Mouse (Mus musculus) gastrocnemius, postnatal 4 days (tissue): ENCODE measurements around the gene Cct5. TPM values are rescaled to one million over a fixed set of nuclear protein-coding genes. Genes with fewer than 3 reads are reported as not detected.
A peak's percentile ranks its signal among the peaks of the same experiment; 100 is the strongest.

Experiments
- DNase-seq, 2 experiments: peaks; one replicate each; pipeline ENCODE4 v3.0.0; 2021 to 2022; ENCODE audit warnings: low spot score in 2 of 2, mixed read lengths in 2 of 2
- long read RNA-seq, 2 experiments: library from polyadenylated mRNA; stranded (forward); transcript quantifications; one replicate each; pipeline ENCODE4 v2.0.0; 2021
- total RNA-seq, 2 experiments: library from RNA; stranded (reverse); gene quantifications; 2 replicates each; pipeline ENCODE4 v1.2.3; 2021

The Cct5 gene
- total RNA-seq = 100 to 1,000 TPM; 230 to 241 TPM
- long read RNA-seq, experiment 1, transcript Cct5-201 (11 exons, 1,853 nt) = major isoform, 501 of 528 reads
- long read RNA-seq, experiment 1, partial matches to known transcripts = 2 of 528 reads
- long read RNA-seq, experiment 1, other reads (novel, unspliced or antisense) = 24 of 528 reads
- long read RNA-seq, experiment 2, transcript Cct5-201 (11 exons, 1,853 nt) = major isoform, 477 of 517 reads
- long read RNA-seq, experiment 2, partial matches to known transcripts = 14 of 517 reads
- long read RNA-seq, experiment 2, other reads (novel, unspliced or antisense) = 26 of 517 reads

- DNase-seq = peak; percentile 96 to 97
Observed at GRCm38 (mm10) chr15:31601646-31602374, at the start of gene Cct5, which contains the start of gene Fam173b. Gene Cct5 (minus strand): TSS chr15:31601804. Gene Fam173b (plus strand): TSS chr15:31601852.

GRCm38 (mm10) chr15:31650821-31651220 lies 49.2 kb upstream of the Cct5 start:
- DNase-seq = no peak

GRCm38 (mm10) chr15:31649691-31650090 lies 48.1 kb upstream of the Cct5 start:
- DNase-seq = no peak

GRCm38 (mm10) chr15:31647851-31648569 lies 46.4 kb upstream of the Cct5 start:
- no peak for DNase-seq

- no peak for DNase-seq
Observed at GRCm38 (mm10) chr15:31647225-31647624, 45.6 kb upstream of the Cct5 start.

- no peak for DNase-seq
Observed at GRCm38 (mm10) chr15:31636091-31636595, 34.5 kb upstream of the Cct5 start.

DNA sequence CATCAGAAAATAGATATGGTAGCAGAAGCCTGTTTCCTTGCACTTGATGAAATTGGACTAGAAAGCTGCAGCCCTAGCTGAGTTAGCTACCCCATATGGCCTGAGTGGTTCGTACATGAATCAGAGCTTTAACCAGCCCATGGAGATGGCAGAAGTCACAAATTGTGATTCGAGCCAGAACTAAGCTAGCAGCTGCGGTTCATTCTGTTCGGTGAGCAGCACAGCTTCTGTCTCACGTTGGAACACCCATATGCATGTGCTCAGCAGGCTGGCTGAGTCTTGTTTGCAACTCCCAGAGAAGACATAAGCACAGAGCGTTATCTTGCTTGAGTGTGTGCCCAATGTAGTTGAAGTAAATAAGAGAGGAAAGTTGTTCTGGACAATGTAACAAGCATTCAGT lies 33.0 kb upstream of the Cct5 start:
- no peak for DNase-seq

DNA sequence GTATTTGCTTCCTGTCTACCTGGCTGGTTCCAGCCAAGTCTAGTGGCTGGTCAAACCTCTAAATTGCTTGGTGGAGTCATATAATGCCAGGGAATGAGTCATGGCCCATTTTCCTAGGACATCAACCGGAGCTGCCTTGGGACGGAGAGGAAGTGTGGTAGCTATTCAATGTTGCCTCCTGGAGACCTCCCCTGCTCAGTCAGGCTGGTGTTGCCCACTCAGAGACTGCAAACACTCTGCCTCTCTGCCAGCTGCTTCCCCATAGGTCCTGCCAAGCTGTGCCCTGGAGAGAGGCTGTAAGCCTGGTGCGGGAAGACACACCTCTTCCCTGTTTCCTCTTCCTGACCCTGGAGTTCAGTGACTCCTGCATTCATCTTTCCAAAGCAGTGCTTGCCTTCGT lies 30.9 kb upstream of the Cct5 start:
- DNase-seq = no peak

DNA sequence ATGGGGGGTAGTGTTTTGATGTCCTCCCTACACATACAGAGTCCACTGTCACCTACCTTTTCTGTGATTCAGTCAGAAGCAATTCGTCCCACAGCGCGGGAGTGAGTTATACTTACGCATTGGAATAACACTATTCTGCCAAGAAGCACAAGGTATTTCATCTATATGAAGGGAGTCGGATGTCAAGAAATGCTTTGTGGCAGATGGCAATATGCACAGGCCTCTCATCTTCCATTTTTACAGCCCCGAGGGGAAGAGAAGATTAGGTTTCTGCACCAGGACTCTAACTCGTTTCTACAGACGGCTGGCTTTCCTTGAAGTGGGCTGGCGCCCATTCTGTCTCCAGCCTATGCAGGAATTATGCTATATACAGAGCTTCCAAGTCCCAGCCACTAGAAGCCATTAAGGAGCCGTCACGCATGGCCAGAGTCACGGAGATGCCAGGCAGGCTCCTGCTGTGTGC lies 29.8 kb upstream of the Cct5 start:
- DNase-seq = no peak

- no peak for DNase-seq
Observed at GRCm38 (mm10) chr15:31629556-31629955, 28.0 kb upstream of the Cct5 start.

GRCm38 (mm10) chr15:31628180-31628579 lies 26.6 kb upstream of the Cct5 start:
- DNase-seq = no peak

GRCm38 (mm10) chr15:31627277-31628154 lies 25.9 kb upstream of the Cct5 start:
- no peak for DNase-seq

GRCm38 (mm10) chr15:31619521-31619920 lies 17.9 kb upstream of the Cct5 start:
- no peak for DNase-seq

- no peak for DNase-seq
Observed at GRCm38 (mm10) chr15:31617261-31617660, 15.7 kb upstream of the Cct5 start.

GRCm38 (mm10) chr15:31614666-31615065 lies 13.1 kb upstream of the Cct5 start:
- no peak for DNase-seq

DNA sequence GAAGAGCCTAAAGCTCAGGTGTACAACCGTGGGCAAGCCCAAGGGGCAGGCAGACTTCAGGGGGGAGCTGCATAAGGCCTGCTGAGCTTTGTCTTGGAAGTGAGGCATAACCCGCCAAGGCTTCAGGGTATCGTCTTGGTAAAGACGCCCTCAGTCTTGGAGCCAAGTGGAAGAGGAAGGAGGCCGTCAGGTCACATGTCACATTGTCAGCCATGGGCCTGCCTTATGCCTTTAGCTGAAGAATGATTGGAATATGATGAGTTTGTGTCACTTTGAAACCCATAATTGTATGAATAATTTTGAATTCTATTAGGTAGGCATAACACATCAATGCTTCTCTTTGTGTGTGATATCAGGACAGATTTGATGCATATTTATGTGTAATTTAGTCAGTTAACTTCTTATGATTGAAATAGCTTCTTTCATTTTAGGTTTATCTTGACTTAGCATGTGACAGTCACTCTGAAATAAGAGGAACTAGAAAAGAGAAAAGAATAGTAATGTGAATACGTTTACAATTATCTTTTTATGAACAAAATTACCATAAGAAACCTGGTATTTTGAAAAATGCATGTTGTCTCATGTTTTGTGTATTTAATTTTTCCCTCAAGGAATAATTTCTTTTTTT lies 12.3 kb upstream of the Cct5 start:
- DNase-seq = no peak

DNA sequence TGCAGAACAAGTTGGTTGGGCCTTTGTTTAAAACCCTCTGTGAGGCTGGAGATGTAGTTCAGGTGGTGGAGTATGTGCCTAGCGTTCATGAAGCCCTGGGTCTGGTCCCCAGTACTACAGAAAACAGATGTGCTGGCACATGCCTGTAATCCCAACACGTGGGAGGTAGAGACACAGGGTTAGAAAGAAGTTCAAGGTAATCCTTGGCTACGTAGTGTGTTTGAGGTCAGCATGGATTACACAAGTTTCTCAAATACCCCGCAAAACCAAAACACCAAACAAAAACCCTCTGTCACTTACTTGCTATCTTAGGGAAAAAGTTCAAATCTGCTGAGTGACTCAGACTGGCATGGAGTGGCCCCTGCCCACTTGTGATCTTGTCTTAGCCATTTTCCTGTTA lies 10.4 kb upstream of the Cct5 start:
- no peak for DNase-seq

DNA sequence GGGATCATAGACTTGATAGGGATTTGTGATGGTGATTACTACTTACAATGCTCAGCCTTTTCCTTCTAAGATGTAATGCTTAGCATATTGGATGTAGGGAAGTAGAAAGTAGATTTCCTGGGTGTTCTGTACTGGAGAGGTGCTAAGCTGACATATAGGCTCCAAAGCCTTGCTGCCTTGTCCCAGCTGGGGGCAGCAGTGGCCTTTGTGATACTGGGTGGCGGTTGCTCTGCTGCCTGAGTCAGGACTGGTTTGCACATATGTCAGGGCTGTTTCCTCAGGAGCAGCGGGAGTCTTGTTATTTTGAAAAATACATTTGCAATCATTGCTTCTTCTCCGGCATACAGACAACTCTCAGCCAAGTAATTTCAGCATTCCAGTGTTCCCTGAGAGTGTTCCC lies 9.4 kb upstream of the Cct5 start:
- no peak for DNase-seq

GRCm38 (mm10) chr15:31606821-31607220 lies 5.2 kb upstream of the Cct5 start:
- DNase-seq = no peak

DNA sequence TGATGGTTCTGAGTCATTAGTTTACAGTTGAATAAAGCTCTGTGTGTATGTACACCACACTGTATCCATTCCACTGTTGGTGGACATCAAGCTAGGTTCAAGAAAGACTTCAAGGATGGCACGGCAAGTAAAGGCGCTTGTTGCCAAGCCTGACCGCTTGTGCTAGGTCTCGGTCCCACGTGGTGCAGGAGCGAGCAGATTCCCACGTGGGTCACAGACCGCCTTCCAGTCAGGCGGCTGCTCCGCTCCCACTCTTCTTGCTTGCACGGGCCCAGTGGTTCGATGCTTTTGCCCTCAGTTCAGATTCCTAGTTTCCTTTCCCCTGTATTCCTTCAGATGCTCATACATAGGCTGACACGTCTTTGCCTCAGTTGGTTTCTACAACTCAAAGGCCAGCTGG lies 1.5 kb upstream of the Cct5 start:
- no peak for DNase-seq
